In the genomic region with DNA sequence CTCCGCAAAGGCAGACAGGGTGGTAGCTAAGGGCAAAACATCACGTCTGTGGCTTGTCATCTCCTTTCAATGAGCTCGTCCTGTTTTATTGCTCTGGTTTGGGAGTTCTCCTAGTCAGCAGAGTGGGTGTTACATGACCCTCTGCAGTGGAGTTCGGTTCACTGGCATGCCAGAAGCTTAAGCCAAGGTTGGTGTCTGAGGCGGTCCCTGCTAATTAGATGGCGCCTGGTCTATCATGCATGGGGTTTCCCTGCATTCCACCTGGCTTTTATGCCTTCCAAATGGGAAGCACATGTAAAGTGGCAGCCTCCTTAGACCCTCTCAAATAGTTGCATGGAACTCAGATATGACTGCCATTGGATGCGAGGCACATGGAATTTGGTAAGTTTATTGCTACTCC, we compare ENCODE assay signal across 16 mouse cellular contexts.
"Had no signal": no experiment of that assay in that cellular context is flagged by ENCODE, and none has a peak within 500 bp of the region (broad histone marks: within the 10 kb centered on the region; RNA-seq: fewer than 3 reads in every experiment).

No protein-coding gene starts in this region.

- H3K36me3 ChIP-seq: midbrain, embryonic 10.5 days; midbrain, embryonic 12.5 days; neural tube, embryonic 12.5 days; stomach, embryonic 15.5 days had no signal

- ATAC-seq: midbrain, embryonic 16.5 days had no signal

- H3K27ac ChIP-seq: midbrain, embryonic 10.5 days; midbrain, embryonic 12.5 days; neural tube, embryonic 12.5 days; stomach, embryonic 15.5 days; stomach, postnatal 0 days had no signal

- H3K9ac ChIP-seq: lung, embryonic 14.5 days; midbrain, embryonic 12.5 days; neural tube, embryonic 12.5 days; stomach, embryonic 15.5 days had no signal

- H3K4me3 ChIP-seq: midbrain, embryonic 10.5 days; midbrain, embryonic 12.5 days; myocyte; neural tube, embryonic 12.5 days; stomach, embryonic 15.5 days had no signal

- H3K27me3 ChIP-seq: midbrain, embryonic 12.5 days; neural tube, embryonic 12.5 days; stomach, embryonic 15.5 days had no signal

- H3K9me3 ChIP-seq: midbrain, embryonic 10.5 days; midbrain, embryonic 12.5 days; neural tube, embryonic 12.5 days; stomach, embryonic 15.5 days had no signal

- H3K4me2 ChIP-seq: lung, embryonic 14.5 days; midbrain, embryonic 12.5 days; neural tube, embryonic 12.5 days; stomach, embryonic 15.5 days had no signal

- H3K4me1 ChIP-seq: midbrain, embryonic 10.5 days; midbrain, embryonic 12.5 days; neural tube, embryonic 12.5 days; stomach, embryonic 15.5 days had no signal

- DNase-seq: lung, adult 18-20 months; lung, embryonic 14.5 days; lung, postnatal 10 days; lung, postnatal 4 days; midbrain, embryonic 14.5 days; right cerebral cortex, postnatal 14 days; thymus, adult 2 months; thymus, postnatal 14 days; thymus, postnatal 36 days had no signal
